Mouse (Mus musculus): ENCODE measurements around the gene Psd4. TPM values are rescaled to one million over a fixed set of nuclear protein-coding genes. Genes with fewer than 3 reads are reported as not detected.

Gene Psd4
- polyA plus RNA-seq, 1 experiment: 12.3 TPM

GRCm38 (mm10) chr2:24422815-24423214 is 55.4 kb downstream of the Psd4 start:
- no peak for TF ChIP-seq POLR2A (IDR thresholded peaks at IDR 0.05; ENCODE audit: borderline replicate concordance, extremely low read depth, low read depth, low read length)
- no peak for TF ChIP-seq CTCF (IDR thresholded peaks at IDR 0.05; ENCODE audit: insufficient read depth, low read length)
- no peak for DNase-seq
- WGBS: 55% methylated on average over 3 of the region's 3 CpGs
- H3K4me1 ChIP-seq (ENCODE audit: control insufficient read depth, insufficient read depth, low read length): no peaks in the 10 kb centered on the region
- H3K4me3 ChIP-seq (replicated peaks; ENCODE audit: extremely low read depth, low read depth, low read length): no peak overlapping the region

- no peak for TF ChIP-seq POLR2A (IDR thresholded peaks at IDR 0.05; ENCODE audit: borderline replicate concordance, extremely low read depth, low read depth, low read length)
- no peak for TF ChIP-seq CTCF (IDR thresholded peaks at IDR 0.05; ENCODE audit: insufficient read depth, low read length)
- 76% methylated on average over 2 of the region's 2 CpGs for WGBS
- no peak for DNase-seq
- H3K4me3 ChIP-seq (replicated peaks; ENCODE audit: extremely low read depth, low read depth, low read length): no peak overlapping the region
- H3K4me1 ChIP-seq (ENCODE audit: control insufficient read depth, insufficient read depth, low read length): no peaks in the 10 kb centered on the region
These were observed 58.2 kb downstream of the Psd4 start for GRCm38 (mm10) chr2:24425630-24426029.

GRCm38 (mm10) chr2:24427866-24428675 is 60.7 kb downstream of the Psd4 start:
- DNase-seq: no peak
- WGBS: 57% methylated on average over 12 of the region's 12 CpGs
- TF ChIP-seq POLR2A (IDR thresholded peaks at IDR 0.05; ENCODE audit: borderline replicate concordance, extremely low read depth, low read depth, low read length) (no peak), CTCF (IDR thresholded peaks at IDR 0.05; ENCODE audit: insufficient read depth, low read length) (no peak)
- Histone ChIP-seq H3K4me3 (replicated peaks; ENCODE audit: extremely low read depth, low read depth, low read length) (no peak overlapping the region), H3K4me1 (ENCODE audit: control insufficient read depth, insufficient read depth, low read length) (no peaks in the 10 kb centered on the region)

GRCm38 (mm10) chr2:24429806-24430205 is 62.4 kb downstream of the Psd4 start:
- WGBS: 62% methylated on average over 4 of the region's 4 CpGs
- no peak for TF ChIP-seq POLR2A (IDR thresholded peaks at IDR 0.05; ENCODE audit: borderline replicate concordance, extremely low read depth, low read depth, low read length)
- no peak for TF ChIP-seq CTCF (IDR thresholded peaks at IDR 0.05; ENCODE audit: insufficient read depth, low read length)

GRCm38 (mm10) chr2:24434670-24435069 is 67.3 kb downstream of the Psd4 start:
- WGBS: 77% methylated on average over 2 of the region's 2 CpGs

More at GRCm38 (mm10) chr2:24429806-24430205, 62.4 kb downstream of the Psd4 start:
- no peak for DNase-seq
- H3K4me3 ChIP-seq (replicated peaks; ENCODE audit: extremely low read depth, low read depth, low read length): no peak overlapping the region
- H3K4me1 ChIP-seq (ENCODE audit: control insufficient read depth, insufficient read depth, low read length): no peaks in the 10 kb centered on the region

GRCm38 (mm10) chr2:24435699-24436098 is 68.3 kb downstream of the Psd4 start:
- no peak for DNase-seq
- Histone ChIP-seq H3K4me3 (replicated peaks; ENCODE audit: extremely low read depth, low read depth, low read length) (no peak overlapping the region), H3K4me1 (ENCODE audit: control insufficient read depth, insufficient read depth, low read length) (no peaks in the 10 kb centered on the region)
- WGBS: 68% methylated on average over 11 of the region's 11 CpGs
- TF ChIP-seq POLR2A (IDR thresholded peaks at IDR 0.05; ENCODE audit: borderline replicate concordance, extremely low read depth, low read depth, low read length) (no peak), CTCF (IDR thresholded peaks at IDR 0.05; ENCODE audit: insufficient read depth, low read length) (no peak)

More at GRCm38 (mm10) chr2:24434670-24435069, 67.3 kb downstream of the Psd4 start:
- no peak for DNase-seq
- no peak for TF ChIP-seq POLR2A (IDR thresholded peaks at IDR 0.05; ENCODE audit: borderline replicate concordance, extremely low read depth, low read depth, low read length)
- no peak for TF ChIP-seq CTCF (IDR thresholded peaks at IDR 0.05; ENCODE audit: insufficient read depth, low read length)
- Histone ChIP-seq H3K4me3 (replicated peaks; ENCODE audit: extremely low read depth, low read depth, low read length) (no peak overlapping the region), H3K4me1 (ENCODE audit: control insufficient read depth, insufficient read depth, low read length) (no peaks in the 10 kb centered on the region)

- TF ChIP-seq POLR2A (IDR thresholded peaks at IDR 0.05; ENCODE audit: borderline replicate concordance, extremely low read depth, low read depth, low read length) (no peak), CTCF (IDR thresholded peaks at IDR 0.05; ENCODE audit: insufficient read depth, low read length) (no peak)
- Histone ChIP-seq H3K4me1 (ENCODE audit: control insufficient read depth, insufficient read depth, low read length) (no peaks in the 10 kb centered on the region), H3K4me3 (replicated peaks; ENCODE audit: extremely low read depth, low read depth, low read length) (no peak overlapping the region)
- WGBS: 61% methylated on average over 2 of the region's 2 CpGs
- no peak for DNase-seq
These were observed 72.7 kb downstream of the Psd4 start for GRCm38 (mm10) chr2:24440056-24440455.

- no peaks in the 10 kb centered on the region for H3K4me1 ChIP-seq (ENCODE audit: control insufficient read depth, insufficient read depth, low read length)
- TF ChIP-seq CTCF (IDR thresholded peaks at IDR 0.05; ENCODE audit: insufficient read depth, low read length): no peak
- no peak for TF ChIP-seq POLR2A (IDR thresholded peaks at IDR 0.05; ENCODE audit: borderline replicate concordance, extremely low read depth, low read depth, low read length)
- H3K4me3 ChIP-seq (replicated peaks; ENCODE audit: extremely low read depth, low read depth, low read length): no peak overlapping the region
- no peak for DNase-seq
These were observed 74.5 kb downstream of the Psd4 start for GRCm38 (mm10) chr2:24441899-24442298.

GRCm38 (mm10) chr2:24442303-24442925 is 75.0 kb downstream of the Psd4 start:
- TF ChIP-seq POLR2A (IDR thresholded peaks at IDR 0.05; ENCODE audit: borderline replicate concordance, extremely low read depth, low read depth, low read length) (no peak), CTCF (IDR thresholded peaks at IDR 0.05; ENCODE audit: insufficient read depth, low read length) (no peak)
- WGBS: 69% methylated on average over 4 of the region's 4 CpGs
- Histone ChIP-seq H3K4me3 (replicated peaks; ENCODE audit: extremely low read depth, low read depth, low read length) (no peak overlapping the region), H3K4me1 (ENCODE audit: control insufficient read depth, insufficient read depth, low read length) (no peaks in the 10 kb centered on the region)
- DNase-seq: no peak
